Mouse (Mus musculus) olfactory bulb, adult 2 months (tissue): Measurements from ENCODE around the gene Acads.

Experiments used
- CTCF ChIP-seq: fragments of 200-500 bp; IDR thresholded peaks from 2 replicates; pipeline ENCODE4 v1.5.1; 2012; ENCODE audit warnings: low read depth, mild to moderate bottlenecking, low read length, moderate library complexity; ENCODE audit not compliant: insufficient read depth
- POLR2A ChIP-seq: fragments of 200-500 bp; IDR thresholded peaks from 2 replicates; pipeline ENCODE4 v1.6.1; 2012; ENCODE audit warnings: mild to moderate bottlenecking, low read depth, low read length, moderate library complexity; ENCODE audit not compliant: insufficient read depth

GRCm38 (mm10) chr5:115111156-115111555 lies 8.0 kb downstream of the Acads start:
- no peak for TF ChIP-seq CTCF
- no peak for TF ChIP-seq POLR2A
